Mouse (Mus musculus): ENCODE data around the gene Ambp.

Ambp gene

DNA sequence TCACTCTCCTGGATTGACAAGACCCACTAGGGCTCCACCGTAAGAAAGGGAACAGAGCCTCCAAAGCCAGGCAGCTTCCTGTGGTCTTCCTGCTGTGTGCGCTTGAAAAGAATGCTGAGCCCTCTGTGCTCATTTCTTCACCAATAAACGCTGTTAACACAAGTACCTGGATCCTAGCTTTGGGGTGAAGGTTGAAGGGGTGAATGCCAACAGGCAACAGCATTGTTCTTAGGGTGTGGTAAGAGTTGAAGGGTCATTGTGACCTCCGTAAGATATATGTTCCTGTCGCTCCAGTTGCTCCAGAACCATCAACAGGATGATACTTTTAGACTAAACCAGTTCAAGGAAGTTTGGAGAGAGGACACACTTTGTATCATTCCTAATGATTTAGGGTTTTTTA, at the start of gene Ambp:
Ambp (minus strand) TSS at position 101 of the 400 bp plus-strand sequence.
- DNase-seq = no peak

DNA sequence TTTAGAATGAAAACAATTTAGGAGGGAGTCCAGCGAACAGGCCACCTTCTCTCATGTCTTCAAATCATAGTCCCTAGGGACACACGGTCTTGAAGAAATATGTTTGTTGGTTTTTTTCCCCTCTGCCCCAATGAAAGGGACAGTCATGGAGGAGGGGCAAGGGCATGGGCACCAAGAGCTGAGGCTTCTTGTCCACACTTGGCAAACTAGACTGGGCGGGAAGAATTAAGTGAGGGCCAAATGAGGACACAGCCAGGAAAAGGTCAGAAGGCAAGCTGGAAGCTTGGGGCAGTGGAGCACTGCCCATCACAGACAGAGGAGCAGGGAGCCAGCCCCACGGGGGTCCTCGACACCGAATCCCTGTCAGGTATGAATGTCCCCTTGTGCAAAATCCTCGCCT, 49.3 kb upstream of the Ambp start:
- DNase-seq = no peak

DNA sequence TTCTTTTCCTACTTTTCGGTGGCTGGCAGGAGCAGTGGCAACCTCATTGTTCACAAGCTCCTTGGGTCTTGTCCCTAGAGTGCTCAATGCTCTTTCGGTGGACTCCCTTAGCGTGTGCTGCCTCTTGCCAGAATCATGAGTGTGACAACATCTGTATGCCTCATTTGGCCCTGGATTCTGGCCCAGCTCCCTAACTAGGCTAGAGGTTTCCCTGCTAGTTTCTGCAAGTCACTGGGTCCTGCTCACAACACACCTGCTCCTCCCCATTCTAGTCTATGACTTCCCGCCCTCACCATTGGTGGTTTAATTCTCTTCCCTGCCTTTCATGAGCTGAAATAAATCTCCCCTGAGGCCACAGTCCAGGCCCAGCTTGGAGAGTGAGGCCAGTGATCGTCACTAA, 44.8 kb upstream of the Ambp start:
- DNase-seq = no peak

DNA sequence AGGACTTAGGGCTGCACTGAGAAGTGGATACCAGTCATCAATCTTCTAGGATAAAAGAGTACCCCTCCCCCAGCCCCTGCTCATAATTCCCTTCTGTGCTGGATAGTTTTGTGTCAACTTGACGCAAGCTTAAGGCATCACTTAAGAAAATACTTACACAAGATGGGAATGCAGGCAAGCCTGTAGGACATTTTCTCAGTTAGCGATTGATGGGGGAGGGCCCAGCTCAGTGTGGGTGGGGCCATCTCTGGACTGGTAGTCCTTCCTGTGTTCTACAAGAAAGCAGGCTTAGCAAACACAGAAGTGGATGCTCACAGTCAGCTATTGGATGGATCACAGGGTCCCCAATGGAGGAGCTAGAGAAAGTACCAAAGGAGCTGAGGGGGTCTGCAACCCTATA, 39.8 kb upstream of the Ambp start:
- no peak for DNase-seq

DNA sequence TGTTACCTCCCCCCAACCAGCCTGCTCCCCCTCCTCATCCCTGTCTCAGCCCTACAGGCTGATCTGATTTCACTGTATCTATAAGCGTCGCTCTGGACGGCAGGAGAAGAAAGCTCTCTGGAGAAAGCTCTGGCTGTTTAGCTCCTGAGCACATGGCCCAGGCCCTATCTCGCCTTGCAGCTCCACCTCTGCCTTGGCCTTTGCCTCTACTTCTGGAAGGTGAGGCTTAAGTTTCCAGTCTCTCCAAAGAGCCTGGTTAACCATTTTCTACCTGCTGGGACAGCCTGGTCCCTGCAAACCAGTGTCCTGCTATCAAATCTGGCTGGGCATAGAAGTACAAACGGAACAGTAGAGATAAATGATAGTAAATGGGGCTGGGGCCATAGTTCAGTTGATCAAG, 37.0 kb upstream of the Ambp start:
- no peak for DNase-seq

DNA sequence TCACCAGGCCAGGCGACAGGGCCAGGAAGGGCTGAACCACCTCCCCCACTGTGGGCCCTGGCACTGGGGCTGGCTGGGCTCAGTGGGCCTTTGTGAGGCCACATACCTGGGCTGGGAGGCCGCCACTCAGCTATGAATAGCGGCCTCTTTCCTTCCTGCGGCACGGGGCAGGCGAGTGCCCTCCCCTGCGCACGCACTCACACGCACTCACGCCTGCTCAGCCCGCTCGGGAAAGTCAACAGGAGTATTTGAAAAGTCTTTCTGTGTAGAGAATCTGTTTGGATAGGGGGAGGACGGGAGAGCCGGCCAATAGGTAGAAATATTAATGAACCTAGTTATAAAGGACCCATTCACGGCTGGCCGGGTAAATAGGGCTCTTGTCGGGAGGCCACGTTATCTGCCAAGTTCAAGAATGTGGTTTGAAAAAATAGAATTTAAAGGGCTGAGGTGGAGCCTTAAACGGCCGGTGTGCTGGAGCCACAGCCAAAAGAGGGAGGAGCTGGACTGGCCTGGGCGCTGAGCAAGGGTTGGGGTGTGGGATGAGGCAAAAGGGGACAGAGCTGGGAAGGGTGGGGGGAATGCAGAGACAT, 31.8 kb upstream of the Ambp start:
- DNase-seq = peak in 1 of 2 experiments; percentile 25

DNA sequence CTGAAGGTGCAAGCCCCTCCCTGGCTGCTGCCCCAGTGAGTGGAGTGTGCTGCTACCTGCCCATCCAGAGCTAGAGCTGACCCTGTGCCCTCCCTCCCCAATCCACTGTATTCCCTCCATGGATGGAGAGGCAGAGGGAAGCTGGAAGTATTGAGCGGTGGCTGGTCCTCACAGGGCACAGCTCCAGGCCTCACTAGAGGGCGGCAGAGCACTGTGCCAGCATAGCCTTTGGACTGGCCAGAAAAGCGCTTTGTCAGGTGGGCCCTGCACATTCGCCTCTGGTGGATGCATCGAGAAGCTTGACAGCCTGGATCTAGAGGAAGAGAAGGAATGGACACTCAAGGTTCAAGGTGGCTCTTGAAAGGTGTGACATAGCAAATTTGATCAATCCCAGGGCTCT, 27.0 kb upstream of the Ambp start:
- peak; percentile 90 to 91 for DNase-seq

DNA sequence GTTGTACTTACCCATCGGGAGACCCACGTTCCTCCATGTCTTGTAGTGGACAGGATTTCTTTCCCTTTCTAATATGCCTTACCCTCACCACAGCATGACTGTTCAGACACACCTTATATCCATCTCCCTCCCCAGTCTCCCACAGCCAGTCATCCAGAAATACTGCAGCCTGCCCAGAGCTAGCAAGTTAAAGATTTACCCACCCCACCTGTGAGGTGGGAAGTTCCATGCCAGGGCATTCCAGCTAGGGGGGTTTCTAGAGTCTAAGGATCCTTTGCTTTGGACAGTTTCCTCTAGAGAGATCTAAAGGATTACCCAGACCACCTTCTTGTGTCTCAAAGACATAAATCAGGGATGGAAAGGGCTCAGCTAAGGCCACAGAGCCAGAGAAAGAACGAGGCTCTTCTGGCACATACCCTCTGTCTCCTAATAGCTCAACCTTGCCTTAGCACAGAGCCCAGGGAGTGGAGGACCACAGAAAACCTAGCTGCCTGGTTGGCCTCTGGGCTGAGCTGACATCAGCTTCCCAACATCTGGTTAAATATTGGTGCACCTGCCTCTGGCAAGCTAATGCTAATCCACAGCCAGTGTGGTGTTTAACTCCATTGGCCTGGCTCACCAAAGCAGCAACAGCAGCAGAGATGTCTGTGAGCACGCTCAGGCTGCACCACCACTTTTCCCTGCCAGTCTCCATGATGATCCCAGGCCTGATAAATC, 17.5 kb upstream of the Ambp start, which contains the start of gene Kif12:
Kif12 (minus strand) TSS at position 163 of the 717 bp plus-strand sequence.
- DNase-seq = no peak

DNA sequence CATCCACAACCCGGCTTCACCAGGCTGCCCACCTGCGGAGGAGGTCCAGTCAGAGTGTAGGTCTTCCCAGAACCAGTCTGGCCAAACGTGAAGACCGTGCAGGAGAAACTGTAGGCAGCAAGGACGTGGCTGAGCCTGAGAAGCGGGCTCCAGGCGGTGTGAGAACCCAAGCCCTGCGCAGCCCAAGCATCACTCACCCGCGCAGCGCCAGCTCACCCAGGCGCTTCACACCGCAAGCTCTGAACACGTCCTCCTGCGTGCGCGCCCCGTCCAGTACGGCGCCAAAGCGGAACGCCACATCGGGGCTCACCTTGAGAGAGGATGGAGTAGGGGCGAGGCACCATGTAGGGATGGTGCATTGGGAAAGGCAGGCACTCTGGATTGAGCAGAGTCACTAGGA, 16.5 kb upstream of the Ambp start:
- DNase-seq = no peak

DNA sequence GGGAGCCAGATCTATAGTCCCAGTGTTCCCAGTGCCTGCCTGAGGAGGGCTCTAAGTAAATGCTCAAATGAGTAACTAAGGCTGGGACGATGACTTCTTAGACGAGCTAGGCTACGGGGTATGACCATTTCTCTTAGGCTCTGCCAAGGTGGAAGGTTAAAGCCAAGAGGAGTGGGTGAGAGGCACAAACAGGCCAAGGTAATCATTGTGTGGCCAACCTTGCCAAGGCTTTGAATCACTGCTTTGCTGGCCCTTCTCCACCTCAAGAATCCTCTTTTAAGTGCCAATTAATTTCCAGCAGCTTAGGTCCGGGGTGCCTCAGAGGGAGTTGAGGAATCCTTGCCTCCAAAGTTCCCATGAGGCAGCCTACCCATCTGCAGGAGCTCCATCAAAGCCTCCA, 15.5 kb upstream of the Ambp start:
- no peak for DNase-seq

DNA sequence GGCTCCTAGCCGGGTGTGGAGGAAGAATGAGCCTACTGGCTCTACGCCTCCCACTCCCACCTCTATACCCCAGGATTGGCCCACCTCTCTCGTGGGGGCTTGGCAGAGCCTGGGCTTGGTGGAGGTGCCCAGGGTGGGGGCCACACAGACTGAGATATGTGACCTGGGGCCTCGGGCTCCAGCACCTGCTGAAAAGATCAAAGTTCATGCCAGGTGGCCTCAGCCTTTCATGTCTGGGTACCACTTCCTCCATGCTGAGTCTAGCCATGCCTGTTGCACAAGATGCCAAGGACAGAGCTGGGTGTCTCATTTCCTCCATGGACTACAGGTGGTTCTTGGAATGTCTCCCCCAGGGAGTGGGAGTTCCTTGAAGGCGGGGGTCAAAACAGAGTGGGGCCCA, 11.7 kb upstream of the Ambp start:
- no peak for DNase-seq

DNA sequence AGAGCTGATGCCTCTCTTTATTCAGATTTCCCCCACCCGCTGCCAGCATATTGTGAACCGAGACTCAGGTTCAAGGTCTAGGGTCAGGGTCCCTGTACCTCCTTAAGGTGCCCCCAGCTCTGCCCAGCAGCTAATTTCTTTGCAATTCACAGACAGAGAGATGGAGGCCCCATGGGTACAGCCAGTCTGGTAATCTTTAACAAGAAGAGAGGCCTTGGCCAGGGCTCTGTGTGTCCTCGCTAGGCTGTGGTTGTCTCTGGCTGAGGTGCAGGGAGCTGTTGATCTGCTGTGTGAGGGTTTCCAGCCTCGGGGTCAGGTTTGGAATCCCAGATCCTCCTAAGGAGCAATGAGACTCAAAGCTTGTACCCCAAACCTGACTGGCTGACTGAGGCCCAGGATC, 11.0 kb upstream of the Ambp start:
- no peak for DNase-seq

DNA sequence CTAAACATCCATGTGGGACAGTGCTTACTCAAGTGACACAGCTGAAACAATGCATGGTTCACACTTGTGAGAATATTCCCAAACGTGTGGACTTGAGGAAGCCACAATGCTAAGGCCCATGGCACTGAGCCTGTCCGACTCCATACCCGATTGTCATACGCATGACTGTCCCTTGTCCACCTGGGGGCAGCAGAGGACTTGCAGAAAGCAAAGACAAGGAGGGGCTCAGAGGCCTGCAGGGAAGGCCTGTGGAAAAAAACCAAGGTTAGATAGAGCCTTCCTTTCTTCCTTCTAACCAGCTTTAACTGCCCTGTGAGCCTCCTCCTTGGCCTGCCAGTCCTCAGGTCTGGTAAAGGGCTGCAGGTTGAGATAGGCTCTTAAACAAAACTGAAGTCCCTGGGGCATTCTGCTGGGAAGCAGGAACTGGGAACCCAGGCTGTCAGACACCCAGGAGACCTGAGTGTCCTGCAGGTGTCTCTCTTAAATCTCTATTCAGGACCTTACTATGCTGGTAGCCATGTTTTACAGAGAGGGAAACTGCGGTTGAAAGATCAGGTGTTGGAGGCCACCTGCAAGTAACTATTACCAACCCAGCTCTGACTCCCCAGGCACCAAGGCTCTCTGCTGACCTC, 4.5 kb upstream of the Ambp start:
- peak; percentile 96 to 97 for DNase-seq

DNA sequence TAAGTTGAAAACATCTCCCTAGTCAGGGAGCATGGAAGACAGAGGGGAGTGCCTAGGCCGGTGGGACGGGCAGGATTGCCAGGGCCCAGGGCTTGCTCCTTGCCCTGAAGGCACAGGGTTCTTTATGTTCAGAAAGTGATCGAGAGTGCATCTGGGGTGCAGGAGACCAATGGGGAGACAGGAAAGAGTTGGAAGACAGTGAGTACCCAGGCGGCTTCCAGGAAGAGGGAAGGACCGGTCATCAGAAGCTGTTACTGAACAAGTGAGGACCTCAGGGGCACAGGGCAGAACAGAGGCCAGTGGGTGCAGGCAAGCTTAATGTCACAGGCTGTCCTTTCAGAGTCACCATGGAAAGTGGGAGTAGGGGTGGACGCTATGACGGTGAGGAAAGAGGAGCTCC, 3.6 kb upstream of the Ambp start:
- DNase-seq = no peak

DNA sequence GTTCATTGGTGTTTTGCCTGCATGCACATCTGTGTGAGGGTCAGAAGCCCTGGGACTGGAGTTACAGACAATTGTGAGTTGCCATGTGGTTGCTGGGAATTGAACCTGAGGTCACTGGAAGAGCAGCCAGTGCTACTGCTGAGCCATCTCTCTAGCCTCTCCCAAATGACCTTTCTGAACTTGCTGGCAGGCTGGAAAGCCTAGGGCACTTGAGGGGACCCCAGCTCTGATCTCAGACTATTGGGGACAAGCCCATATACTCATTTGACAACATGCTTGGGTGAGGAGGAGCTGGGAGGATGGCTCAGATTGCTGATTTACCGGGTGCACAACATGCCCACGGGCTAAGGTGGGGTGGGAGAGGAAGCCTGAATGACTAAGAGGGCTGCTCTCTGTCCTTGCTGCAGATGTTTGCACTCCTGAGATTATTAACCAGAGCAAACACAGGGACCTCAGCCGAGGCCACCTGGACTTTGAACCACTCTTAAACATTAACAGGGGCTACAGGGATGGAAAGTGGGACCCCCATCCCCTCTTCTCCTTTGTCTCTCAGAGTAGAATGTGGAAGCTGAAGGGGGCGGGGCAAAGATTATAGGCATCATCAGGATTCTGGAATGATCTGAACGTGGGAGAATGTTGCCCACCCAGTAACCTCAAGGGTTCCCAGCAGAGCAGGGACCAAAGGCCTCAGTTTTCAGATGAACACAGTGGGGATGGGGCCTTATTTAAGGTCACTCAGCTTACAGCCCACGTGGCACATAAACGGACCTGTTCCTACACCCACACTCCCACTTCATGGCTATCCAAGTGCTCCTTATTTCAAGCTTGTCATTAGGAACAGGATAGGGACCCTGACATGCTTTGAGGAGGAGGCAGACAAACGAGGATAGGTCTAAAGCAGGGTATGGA, 2.4 kb upstream of the Ambp start:
- no peak for DNase-seq

DNA sequence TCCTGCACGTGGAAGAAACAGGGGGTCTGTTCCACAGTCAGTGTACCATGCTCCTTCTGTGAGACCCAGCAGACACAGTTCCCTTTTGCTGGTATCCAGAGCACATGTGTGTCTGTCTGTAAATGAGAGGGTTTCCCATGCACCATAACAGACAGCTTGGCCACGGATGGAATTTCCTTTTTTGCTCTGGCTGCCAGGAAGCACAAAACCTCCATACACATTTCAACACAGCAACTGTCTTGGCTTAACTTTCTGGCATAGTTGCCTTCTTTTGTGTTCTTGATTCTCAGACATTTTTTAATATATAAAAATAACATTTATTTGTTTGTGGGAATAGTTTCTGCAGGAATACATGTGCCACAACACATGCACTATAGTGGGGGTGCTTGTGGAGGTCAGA, 997 bp upstream of the Ambp start:
- DNase-seq = no peak

DNA sequence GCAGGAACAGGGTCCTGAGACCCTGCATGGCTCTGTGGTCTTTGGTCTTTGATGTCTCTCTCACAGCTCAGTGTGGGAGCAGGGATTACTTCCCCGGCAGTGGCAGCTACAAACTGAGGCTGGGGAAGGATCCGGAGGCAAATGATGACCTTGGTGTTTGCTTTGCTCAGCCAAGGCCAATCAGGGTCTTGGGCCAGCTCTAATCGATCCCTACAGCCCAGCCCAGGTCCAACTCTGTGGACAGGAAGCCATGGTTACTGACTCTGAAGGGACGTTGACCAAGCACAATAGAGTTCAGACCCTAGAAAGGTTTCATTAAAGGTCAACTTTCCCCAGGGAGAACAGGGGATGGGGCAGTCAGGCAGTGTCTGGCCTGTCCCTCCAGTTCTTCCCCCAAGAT, 571 bp downstream of the Ambp start:
- no peak for DNase-seq

DNA sequence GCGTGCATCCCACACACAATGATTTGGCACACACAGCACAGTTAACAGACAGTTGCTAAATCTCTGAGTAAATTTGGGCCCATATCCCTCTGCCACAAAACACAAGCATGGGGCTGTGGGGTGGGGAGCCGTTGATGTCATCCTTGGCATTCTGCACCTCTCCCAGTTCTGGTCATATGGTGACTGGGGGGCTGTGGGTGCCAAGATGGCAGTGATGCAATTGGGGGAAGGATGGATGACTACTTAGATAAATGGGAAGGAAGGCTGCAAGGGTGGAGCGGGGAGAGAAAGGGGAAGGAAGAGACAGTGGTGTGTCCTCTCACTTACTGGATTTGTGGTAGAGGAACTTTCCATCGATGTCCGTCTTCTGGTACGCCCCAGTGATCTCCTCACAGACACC, 3.5 kb downstream of the Ambp start:
- peak; percentile 61 to 73 for DNase-seq

DNA sequence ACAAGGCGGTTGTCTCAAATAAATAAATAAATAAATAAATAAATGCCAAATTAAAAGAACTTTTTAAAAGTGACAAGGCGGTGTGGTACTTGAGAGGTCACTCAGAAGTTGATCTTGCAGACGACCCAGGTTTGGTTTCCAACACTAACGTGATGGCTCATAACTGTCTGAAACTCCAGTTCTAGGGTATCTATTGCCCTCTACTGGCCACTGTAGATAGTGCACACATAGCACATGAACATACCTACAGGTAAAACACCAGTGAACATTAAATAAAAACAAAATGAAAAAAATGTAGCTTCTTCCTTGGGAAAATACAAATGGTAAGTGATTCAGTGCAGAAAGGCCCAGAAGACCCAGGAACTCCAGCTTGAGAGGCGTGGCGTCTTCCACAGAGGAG, 7.3 kb downstream of the Ambp start:
- DNase-seq = no peak

DNA sequence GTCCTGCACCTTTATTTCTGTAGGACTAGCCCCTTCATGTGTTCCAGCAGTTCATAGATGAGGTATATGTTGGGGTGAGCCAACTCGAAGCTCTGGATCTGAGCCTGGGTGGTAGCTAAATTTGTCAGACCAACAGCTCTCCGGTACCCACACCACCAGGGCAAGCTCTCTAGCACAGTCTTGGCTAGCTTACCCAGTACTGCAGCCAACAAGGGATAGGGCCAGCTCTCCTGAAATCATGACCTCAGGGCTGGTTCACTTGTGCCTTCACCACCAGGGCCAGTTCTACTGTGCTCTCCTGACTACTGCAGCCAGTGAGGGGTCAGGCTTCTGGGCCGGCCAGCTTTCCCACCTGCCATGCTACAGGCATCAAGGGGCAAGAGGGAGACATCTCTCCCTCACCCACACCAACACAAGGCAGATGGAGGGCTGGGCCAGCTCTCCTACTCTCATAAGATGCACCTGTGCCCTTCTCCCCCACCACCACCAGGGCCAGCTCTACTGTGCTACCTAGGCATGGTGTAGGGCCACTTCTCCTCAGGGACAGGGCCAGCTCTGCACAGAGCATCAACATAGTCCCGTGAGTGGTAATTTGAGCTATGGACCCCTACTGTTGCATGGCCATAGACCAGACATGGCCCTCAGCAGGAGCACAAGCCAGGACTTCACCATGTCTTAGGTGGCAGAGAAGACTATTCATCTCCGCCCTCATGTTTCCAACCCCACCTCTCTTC, 24.5 kb downstream of the Ambp start:
- peak; percentile 40 to 51 for DNase-seq

DNA sequence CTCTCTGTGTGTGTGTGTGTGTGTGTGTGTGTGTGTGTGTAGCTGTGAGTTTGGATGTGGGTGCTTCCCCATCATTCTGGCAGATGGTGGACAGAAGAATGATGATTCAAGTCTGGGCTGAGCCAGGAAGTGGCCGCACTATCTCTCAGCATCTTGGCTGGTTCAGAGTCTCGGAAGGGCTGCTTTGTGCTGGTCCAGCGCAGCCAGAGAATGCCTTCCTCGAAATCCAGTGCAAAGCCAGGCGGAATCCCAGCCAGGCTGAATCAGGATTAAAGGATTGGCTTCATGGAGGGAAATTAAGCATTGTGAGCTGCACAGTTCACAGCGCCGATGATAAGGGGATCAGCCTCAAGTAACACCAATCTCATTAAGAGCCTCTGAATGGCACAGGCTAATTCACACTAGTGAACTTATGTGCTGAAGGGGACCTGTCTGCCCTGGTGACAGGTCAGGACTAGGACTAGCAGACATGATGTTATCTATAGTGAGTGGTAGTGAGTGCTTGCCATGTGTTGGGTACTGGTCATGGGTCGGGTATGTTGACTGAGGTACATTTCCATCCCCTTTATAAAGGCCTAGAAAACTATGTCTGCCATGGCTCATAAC, 29.6 kb downstream of the Ambp start:
- DNase-seq = peak; percentile 32 to 58

Data from cerebellum, postnatal 10 days (tissue).